Mouse (Mus musculus): ENCODE data around the gene Cog8. TPM values are rescaled to one million over a fixed set of nuclear protein-coding genes. Genes with fewer than 3 reads are reported as not detected.

Gene Cog8
- polyA plus RNA-seq (2012; fragmentation: generic; extraction: Trizol), result 10 to 100 TPM; 20.6 to 21.8 TPM

DNA sequence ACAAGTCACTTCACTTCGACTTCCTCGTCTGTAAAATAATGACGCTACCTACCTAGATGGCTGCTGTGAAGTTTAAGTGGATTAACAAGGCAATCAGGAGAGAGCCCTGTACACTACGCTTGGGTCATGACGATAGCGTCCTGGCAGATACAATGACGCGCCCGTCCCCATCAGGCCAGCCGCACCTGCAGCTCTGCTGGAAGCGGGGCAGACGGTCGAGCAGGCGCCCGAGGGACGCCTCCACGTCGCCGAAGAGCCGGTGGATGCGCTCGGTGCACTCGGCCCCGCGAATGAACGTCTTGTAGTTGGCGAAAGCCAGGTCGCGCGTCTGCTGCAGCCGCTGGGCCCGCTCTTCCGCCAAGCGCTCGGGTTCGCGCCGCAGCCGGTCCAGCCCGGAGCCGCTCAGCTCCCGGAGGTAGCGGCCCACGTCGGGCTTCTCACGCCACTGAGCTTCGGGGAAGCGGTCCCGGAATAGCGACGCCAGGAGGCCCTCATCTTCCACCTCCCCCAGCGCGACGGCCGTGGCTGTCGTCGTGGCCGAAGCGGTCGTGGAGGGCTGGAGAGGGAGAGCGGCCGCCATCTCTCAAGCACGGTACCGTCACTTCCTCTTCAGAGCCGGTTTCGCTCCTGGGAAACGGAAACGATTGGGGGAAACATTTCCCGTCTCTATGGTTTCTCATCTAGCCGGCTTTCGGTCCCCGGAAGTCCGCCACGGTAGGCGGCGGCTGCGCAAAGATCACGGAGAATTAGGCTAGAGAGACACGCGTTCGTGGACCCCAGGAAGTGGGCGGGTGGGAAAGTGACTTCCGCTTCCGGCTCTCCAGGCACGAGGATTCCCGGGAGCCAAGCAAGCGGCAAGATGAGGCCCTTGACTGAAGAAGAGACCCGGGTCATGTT is at the start of gene Cog8, which contains the start of gene Nip7:
Cog8 (minus strand) TSS at position 614 of the 897 bp plus-strand sequence.
Nip7 (plus strand) TSS at position 802 of the 897 bp plus-strand sequence.

GRCm38 (mm10) chr8:107096366-107097036 is 40.0 kb upstream of the Cog8 start, which contains the start of gene Terf2:
TSS of gene Terf2 (minus strand) at chr8:107096547.

DNA sequence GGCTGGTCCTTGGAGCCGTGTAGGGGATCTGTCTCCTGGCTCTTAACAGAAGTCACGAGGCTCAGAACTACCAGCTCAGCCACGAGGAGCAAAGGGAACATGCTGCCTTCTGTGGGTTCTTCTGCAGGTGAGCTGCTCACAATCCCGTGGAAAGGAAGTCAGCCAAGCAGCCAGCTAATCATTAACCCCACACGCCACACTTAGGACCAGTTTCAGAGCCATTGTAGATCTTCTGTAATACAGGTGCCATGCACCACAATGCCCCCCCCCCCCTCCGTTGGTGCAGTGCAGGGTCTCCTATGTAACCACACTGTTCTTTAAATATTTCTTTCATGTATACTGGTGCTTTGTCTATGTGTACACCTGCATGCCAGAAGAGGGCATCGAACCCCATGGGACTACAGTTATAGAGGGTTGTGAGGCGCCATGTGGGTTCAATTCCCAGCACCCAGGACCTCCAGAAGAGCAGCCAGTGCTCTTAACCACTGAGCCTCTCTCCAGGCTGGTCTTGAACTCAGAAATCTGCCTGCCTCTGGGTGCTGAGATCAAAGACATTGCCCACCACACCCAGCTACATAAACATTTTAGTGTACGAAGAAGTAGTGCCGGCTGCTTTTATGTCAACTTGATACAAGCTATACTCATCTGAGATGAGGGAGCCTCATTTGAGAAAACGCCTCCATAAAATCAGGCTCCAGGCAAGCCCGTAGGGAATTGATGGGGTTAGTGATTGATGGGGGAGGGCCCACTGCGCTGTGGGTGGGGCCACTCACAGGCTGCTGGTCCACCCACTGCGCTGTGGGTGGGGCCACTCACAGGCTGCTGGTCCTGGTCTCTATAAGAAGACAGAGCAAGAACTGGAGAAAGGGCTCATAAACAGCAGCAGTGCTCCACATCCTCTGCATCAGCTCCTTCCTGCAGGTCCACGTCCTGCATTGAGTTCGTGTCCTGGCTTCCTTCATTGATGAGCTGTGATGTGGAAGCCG is 9.3 kb upstream of the Cog8 start, which contains the start of gene Tmed6:
Tmed6 (minus strand) TSS at position 134 of the 986 bp plus-strand sequence.

DNA sequence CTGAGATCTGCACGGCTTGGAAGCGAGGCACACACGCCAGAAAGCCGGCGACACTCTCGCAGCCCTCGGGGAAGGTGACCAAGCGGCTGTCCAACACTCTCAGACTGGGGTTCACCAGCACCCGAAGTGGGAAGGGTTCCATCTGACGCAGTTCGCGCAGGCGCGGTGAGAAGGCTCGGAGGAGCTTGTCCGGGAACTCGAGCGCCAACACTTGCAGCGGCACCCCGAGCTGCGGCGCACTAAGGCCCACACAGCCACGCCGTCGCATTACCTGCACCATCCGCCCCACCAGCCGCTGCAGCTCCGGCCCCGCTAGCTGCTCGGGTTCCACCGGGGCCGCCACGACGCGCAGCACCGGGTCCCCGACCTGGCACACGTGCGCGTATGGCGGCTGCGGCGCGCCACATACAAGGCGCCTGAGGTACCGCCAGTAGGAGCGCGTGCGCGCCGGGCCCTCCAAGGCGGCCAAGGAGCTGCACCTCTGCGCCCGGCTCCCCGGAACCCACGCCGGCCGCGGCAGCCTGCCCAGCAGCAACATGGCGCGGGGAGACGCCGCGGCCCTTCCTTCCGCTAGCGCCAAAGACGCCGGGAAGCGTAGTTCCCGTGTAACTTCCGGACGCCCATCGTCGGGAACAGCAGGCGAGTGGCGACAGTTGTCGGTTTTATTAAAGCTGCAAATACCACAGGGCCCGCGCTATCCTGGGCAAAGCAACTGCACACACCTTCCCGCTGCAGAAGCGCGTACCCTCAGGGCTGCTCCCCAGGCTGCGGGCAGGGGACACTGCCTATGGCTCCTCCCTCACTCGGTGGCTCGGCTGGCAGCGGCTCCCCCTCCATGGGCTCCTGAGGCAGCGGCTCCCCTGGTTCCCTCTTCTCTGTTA is 8.2 kb downstream of the Cog8 start, which contains the start of gene Pdf:
Pdf (minus strand) TSS at position 554 of the 881 bp plus-strand sequence.

DNA sequence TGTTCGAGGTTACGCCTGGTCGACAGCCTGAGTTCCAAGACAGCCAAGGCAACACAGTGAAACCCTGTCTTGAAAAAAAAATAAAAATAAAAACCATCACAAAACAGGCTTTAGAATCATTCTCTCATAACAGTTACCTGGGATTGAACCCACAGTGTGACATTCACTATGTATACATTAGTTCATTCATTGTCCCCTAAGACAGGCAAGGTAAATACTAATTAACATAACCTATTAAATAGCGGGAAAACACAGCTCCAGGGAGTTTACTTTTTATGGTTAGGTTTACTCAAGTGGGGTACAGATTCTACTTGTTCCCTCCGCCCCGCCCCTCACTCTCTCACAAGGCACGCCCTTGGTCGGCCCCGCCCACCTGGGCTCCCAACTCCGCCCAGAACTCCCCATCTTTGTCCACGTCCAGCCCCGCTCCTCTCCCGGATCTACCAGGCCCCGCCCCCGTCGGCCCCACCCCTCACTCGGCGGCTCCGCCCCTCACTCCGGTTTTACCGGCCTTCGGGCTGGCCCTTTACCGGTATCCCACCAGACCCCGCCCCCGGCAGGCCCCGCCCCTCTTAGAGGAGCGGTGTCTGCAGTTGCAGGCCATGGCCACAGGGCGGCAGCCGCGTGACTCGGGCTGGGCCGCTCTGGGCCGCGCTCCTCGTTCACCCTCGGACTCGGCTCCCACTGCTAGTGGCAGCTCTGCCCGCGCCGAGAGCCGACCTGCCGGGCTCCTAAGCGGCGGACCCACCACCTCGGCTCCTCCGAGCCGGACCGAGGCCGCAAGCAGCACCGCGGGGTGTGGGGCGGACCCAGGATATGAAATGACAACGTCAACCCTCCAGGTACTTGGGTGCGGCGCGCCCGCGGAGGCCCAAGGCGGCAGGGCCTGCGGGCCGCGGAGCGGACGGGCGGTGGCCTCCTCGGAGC is 25.6 kb downstream of the Cog8 start, which contains the start of gene Vps4a:
Vps4a (plus strand) TSS at position 573 of the 927 bp plus-strand sequence.

Other genes with a start within 250 kb of the Cog8 start
- gene Has3, start 186.4 kb downstream of the Cog8 start, polyA plus RNA-seq (2012; fragmentation: generic; extraction: Trizol), result under 1 TPM; 0.01 to 0.58 TPM
- gene Utp4, start 163.1 kb downstream of the Cog8 start, polyA plus RNA-seq (2012; fragmentation: generic; extraction: Trizol), result 10 to 100 TPM; 18.7 to 21.2 TPM
- 10 to 100 TPM in 1 of 2 experiments, under 1 TPM in 1; 0.95 to 15.0 TPM for gene Sntb2, start 120.9 kb downstream of the Cog8 start, polyA plus RNA-seq (2012; fragmentation: generic; extraction: Trizol)
- gene Vps4a, start 25.5 kb downstream of the Cog8 start, polyA plus RNA-seq (2012; fragmentation: generic; extraction: Trizol), result 10 to 100 TPM; 18.1 to 47.6 TPM
- gene Pdf, start 8.1 kb downstream of the Cog8 start, polyA plus RNA-seq (2012; fragmentation: generic; extraction: Trizol), result 10 to 100 TPM in 1 of 2 experiments, 1 to 10 TPM in 1; 2.2 to 10.3 TPM
- 10 to 100 TPM; 36.2 to 37.1 TPM for gene Nip7, start 188 bp upstream of the Cog8 start, polyA plus RNA-seq (2012; fragmentation: generic; extraction: Trizol)
- gene Tmed6, start 9.0 kb upstream of the Cog8 start, polyA plus RNA-seq (2012; fragmentation: generic; extraction: Trizol), result not detected
- 10 to 100 TPM in 1 of 2 experiments, 1 to 10 TPM in 1; 8.7 to 24.4 TPM for gene Terf2, start 39.9 kb upstream of the Cog8 start, polyA plus RNA-seq (2012; fragmentation: generic; extraction: Trizol)
- gene Cyb5b, start 94.0 kb upstream of the Cog8 start, polyA plus RNA-seq (2012; fragmentation: generic; extraction: Trizol), result 10 to 100 TPM in 1 of 2 experiments, 1 to 10 TPM in 1; 8.3 to 34.6 TPM
- 10 to 100 TPM in 1 of 2 experiments, under 1 TPM in 1; 0.66 to 10.1 TPM for gene Nfat5, start 236.8 kb upstream of the Cog8 start, polyA plus RNA-seq (2012; fragmentation: generic; extraction: Trizol)